Mouse (Mus musculus) E14TG2a.4 (cell line): ENCODE measurements around the gene Ptger4.

Source experiments
- CTCF ChIP-seq: conservative IDR thresholded peaks from 2 replicates; pipeline ENCODE4 v1.5.1; 2014; ENCODE audit warnings: low read length
- NANOG ChIP-seq: IDR thresholded peaks from 2 replicates; pipeline ENCODE4 v1.6.1; 2014; ENCODE audit warnings: borderline replicate concordance, low read length, mixed read lengths
- POU5F1 ChIP-seq: IDR thresholded peaks from 2 replicates; pipeline ENCODE4 v1.6.1; 2014; ENCODE audit warnings: low read length, borderline replicate concordance

DNA sequence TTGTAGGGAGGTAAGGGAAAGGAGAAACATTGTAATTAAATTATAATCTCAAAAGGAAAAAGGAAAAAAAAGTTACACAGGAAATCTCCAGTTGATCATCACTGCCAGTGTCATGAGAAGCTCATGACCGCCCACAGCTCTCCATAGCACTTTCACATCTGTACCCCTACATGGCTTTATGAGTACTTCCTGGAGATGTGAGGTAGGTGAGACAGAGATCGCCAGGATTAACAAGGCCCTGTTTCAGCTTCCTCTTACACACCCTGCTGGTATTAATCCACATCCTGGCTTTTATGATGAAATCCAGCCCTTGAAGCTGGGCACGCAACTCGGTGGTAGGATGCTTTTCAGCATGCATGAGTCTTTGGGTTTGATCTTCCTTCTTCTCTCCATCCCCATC is 6.2 kb upstream of the Ptger4 start:
- no peak for TF ChIP-seq CTCF
- no peak for TF ChIP-seq NANOG
- TF ChIP-seq POU5F1 = no peak
